Mouse (Mus musculus): ENCODE data around the gene Arpc4.
A peak's percentile ranks its signal among the peaks of the same experiment; 100 is the strongest.

Arpc4 gene

GRCm38 (mm10) chr6:113367574-113367973, 10.3 kb upstream of the Arpc4 start:
- DNase-seq, result no peak

GRCm38 (mm10) chr6:113368124-113368523, 9.8 kb upstream of the Arpc4 start:
- no peak for DNase-seq

- DNase-seq, result no peak
These were observed 9.3 kb upstream of the Arpc4 start for GRCm38 (mm10) chr6:113368577-113368976.

GRCm38 (mm10) chr6:113370194-113370929, 7.6 kb upstream of the Arpc4 start:
- DNase-seq, result no peak

- DNase-seq, result no peak
These were observed 4.4 kb upstream of the Arpc4 start for GRCm38 (mm10) chr6:113373491-113373890.

- DNase-seq, result no peak
These were observed 781 bp upstream of the Arpc4 start for GRCm38 (mm10) chr6:113377172-113377495.

DNA sequence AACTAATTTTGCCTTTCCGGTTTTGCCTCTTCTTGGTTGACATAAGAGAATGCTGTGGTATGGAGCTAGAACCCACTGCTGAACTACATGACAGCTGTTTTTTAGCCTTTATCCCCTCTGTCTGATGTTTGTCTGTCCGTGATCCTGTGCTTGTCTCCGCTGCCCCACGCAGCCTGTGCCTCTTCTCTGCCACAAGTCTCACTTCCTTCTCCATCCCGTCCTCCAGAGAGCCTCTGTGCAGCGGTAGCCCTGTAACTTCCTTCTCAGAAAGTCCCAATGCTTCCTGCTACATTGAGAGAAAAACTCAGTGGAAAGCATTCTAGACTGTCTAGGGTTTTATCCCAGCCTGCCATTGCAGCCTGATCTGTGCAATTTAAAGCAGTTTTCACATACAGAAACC, 1.3 kb downstream of the Arpc4 start:
- peak in 1 of 2 experiments; percentile 26 for DNase-seq

GRCm38 (mm10) chr6:113380480-113380879, 2.6 kb downstream of the Arpc4 start:
- no peak for DNase-seq

- no peak for DNase-seq
These were observed 6.5 kb downstream of the Arpc4 start for GRCm38 (mm10) chr6:113384351-113384927.

GRCm38 (mm10) chr6:113385160-113385714, 7.3 kb downstream of the Arpc4 start:
- no peak for DNase-seq

GRCm38 (mm10) chr6:113386025-113386424, 8.1 kb downstream of the Arpc4 start:
- no peak for DNase-seq

GRCm38 (mm10) chr6:113388960-113389359, 11.0 kb downstream of the Arpc4 start, which contains the start of gene Ttll3:
Gene Ttll3, plus strand, starts transcription at chr6:113389260.
- DNase-seq, result no peak

DNA sequence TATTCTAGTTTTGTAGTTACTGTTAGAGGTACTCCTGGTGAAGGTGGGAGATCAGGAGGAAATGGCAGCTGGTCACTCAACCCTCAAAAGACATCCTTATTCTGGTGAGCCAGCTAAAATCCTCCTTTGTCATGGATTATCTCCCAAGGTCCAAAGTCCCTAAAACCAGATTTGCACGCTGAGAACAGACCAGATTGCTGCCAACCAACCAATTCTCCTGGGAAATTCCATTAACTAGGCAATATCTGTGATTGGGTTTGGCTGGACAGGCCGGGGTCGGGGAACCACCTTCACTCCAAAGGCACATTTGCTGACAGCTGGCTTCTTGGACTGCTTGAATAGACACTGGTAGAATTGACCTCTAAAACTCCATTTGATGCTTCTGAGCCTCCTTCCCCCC, 12.8 kb downstream of the Arpc4 start:
- no peak for DNase-seq

DNA sequence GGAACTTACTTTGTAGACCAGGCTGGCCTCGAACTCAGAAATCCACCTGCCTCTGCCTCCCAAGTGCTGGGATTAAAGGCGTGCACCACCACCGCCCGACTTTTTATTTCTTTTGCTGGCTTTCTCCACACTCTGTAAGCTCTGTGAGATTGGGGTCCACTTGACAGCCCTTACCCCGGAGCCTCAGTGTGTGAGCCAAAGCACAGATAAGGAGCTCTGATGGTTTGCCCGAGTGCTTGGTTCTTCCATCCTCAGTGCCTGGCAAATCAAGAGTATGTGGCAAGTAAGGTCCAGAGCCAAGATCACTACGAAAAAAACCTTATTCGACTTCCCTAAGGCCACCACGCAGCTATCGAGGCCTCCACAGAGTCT, 14.1 kb downstream of the Arpc4 start:
- no peak for DNase-seq

GRCm38 (mm10) chr6:113392387-113393071, 14.6 kb downstream of the Arpc4 start:
- peak; percentile 51 to 53 for DNase-seq

GRCm38 (mm10) chr6:113393951-113394350, 16.0 kb downstream of the Arpc4 start:
- DNase-seq, result no peak

DNA sequence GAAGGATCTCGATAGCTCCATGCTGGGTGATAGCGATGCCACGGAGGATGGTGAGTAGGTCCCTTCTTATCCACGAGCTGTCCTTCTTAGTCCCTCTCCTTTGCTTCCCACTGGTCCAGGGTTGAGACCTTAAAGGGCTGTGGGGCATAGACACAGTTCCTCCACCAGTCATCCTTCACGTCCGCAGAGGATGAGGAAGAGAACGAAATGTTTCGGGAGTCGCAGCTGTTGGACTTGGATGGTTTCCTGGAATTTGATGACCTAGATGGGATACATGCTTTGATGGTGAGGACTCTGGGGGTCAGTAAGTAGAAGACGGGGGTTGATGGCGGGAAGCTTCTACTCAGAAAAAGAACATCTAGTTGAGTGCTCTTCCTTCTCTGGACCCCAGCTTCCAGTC, 16.9 kb downstream of the Arpc4 start:
- no peak for DNase-seq

GRCm38 (mm10) chr6:113395501-113395900, 17.6 kb downstream of the Arpc4 start:
- no peak for DNase-seq

- DNase-seq, result no peak
These were observed 18.5 kb downstream of the Arpc4 start for GRCm38 (mm10) chr6:113396270-113397030.

DNA sequence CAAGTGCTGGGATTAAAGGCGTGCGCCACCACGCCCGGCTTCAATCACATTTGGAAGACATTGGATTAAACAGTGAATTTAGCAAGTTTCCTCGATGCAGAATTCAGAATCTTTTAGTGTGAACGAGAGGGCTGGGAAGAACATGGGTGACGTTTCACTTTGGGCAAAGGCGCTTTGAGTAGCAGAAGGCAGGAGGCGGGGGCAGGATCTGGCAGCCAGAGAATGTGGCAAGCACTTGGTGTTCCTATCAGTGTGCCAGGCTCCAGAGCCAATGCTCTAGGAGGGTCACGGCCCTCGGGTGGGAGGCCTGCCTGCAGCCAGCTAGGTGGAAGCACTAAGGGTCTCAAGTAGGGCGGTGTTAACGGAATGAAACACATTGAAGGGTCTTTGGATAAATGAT, 24.2 kb downstream of the Arpc4 start:
- DNase-seq, result no peak

DNA sequence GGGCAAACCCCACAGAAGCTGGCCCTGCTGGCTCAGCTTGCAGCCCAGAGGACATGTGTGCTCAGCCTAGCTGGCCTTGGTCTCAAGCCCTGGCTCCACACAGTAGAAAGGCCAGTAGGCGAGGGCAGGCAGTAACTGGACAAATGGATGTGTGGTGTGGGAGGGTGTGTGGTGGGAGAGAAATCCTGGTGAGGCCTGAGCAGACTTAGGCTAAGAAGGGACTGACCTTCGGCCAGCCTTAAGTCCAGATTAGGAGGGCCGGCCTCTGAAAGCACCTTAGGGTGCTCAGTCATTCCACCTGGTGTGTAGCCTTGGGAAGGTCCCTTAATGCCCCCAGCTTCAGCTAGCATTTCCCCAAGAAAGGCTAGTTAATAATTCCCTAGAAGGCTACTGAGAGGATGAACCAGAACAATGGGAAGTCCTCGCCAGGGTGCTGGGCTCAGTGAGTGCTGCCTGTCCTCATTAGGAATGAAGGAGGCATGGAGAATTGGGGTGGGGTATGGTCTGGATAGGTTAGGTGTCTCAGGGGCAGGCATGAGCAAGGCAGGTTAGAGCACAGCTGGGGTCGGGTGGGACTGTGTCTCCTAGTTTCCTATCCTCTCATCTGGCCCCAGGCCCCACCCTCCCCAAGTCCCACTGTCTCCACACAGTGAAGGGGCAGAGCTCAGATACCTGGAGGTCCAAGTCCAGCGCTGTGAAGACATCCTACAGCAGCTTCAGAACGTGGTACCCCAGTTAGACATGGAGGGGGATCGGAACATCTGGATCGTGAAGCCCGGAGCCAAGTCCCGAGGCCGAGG, 26.9 kb downstream of the Arpc4 start:
- no peak for DNase-seq

- DNase-seq, result no peak
These were observed 27.6 kb downstream of the Arpc4 start for GRCm38 (mm10) chr6:113405483-113405882.
